Mouse (Mus musculus): Measurements from ENCODE around the gene Os9. TPM values are rescaled to one million over a fixed set of nuclear protein-coding genes. Genes with fewer than 3 reads are reported as not detected.
"Not testable (repeated sequence)": the region's sequence is repeated elsewhere in the genome, so short reads cannot be mapped to it uniquely, and the experiment has no call there.

Gene Os9
- polyA plus RNA-seq, 1 experiment from 2014 or later, result 60.1 TPM

DNA sequence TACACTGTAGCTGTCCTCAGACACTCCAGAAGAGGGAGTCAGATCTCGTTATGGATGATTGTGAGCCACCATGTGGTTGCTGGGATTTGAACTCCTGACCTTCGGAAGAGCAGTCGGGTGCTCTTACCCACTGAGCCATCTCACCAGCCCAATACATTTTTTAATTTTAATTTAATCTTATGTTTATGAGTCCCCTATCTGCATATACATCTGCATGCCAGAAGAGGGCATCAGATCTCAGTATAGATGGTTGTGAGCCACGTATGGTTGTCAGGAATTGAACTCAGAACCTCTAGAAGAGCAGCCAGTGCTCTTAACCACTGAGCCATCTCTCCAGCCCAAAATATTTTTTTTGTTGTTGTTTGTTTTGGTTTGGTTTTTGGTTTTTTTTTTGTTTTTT is 48.7 kb downstream of the Os9 start:
- peaks cover 26% of the 10 kb centered on the region for H3K27me3 ChIP-seq (replicated peaks; ENCODE audit: low read depth, poor library complexity, severe bottlenecking)
- H3K9me3 ChIP-seq; H3K27ac ChIP-seq (replicated peaks); DNase-seq (ENCODE audit: low spot score); H3K4me3 ChIP-seq: not testable (repeated sequence)
- WGBS, result 88% methylated on average over 4 of the region's 4 CpGs
- peaks cover 39% of the 10 kb centered on the region for H3K4me1 ChIP-seq
- H3K36me3 ChIP-seq (replicated peaks), result peaks cover 15% of the 10 kb centered on the region

GRCm38 (mm10) chr10:127071203-127071602 is 49.7 kb downstream of the Os9 start:
- DNase-seq (ENCODE audit: low spot score), result no peak
- Histone ChIP-seq H3K4me3 (peak overlapping the region; percentile 79), H3K27ac (replicated peaks) (0 out of 2 replicates have a peak overlapping the region, but pooled peaks have one; percentile 92), H3K9me3 (no peaks in the 10 kb centered on the region), H3K36me3 (replicated peaks) (peaks cover 26% of the 10 kb centered on the region), H3K27me3 (replicated peaks; ENCODE audit: low read depth, poor library complexity, severe bottlenecking) (peaks cover 15% of the 10 kb centered on the region), H3K4me1 (peaks cover 42% of the 10 kb centered on the region)
- 84% methylated on average over 9 of the region's 9 CpGs for WGBS

GRCm38 (mm10) chr10:127070190-127071121 is 50.5 kb downstream of the Os9 start, which contains the start of gene Tspan31:
Tspan31 (minus strand) TSS chr10:127070264.
- Histone ChIP-seq H3K27me3 (replicated peaks; ENCODE audit: low read depth, poor library complexity, severe bottlenecking) (peaks cover 8% of the 10 kb centered on the region), H3K4me3 (peak within 1 kb of the TSS; percentile 79), H3K9me3 (no peaks in the 10 kb centered on the region), H3K4me1 (peaks cover 43% of the 10 kb centered on the region), H3K27ac (replicated peaks) (peak within 1 kb of the TSS; percentile 92), H3K36me3 (replicated peaks) (peaks cover 34% of the 10 kb centered on the region)
- WGBS, result 3% methylated on average over 36 of the region's 36 CpGs
- peak; percentile 93 for DNase-seq (ENCODE audit: low spot score)

DNA sequence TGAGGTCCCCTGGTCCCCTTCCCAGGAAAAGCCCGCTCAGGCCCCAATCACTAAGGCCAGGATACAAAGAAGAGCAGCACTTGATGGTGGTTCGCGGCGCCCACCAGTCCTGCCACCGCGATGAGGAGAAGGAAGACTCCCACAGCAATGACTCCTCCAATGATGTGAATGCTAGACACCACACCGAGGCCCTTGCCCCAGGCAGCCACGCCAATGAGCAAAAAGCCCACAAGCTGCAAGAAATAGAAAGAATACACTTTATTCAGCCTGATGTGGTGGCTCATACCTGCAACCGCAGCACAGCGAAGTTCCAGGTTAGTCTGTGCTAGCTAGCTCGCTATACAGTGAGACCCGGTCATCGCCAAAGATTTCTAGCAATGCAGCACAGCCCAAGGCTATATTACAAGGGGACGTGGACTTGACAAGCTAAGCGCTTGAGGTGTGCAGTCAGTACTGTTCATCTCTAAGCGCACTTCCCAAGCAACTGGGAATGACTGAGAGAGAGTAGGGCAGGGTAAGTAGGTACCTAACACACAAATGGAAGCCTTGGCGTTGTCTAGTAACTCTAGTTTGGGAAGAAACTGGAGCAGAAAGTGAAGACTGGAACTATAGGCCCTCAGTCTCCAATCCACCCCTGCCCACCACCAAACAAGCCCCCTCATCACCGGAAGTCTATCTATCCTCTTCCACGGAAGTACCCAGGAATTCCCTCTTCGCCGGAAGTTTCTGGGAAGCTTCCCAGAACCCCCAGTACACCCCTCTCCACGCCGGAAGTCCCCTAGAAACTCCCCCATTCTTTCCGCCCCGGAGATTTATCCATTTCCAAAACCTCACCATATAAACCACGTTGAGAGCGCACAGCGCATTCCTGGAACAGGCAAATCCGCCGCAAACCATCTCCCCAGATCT is 51.4 kb downstream of the Os9 start:
- peak overlapping the region; percentile 79 for H3K4me3 ChIP-seq
- peak overlapping the region; percentile 92 for H3K27ac ChIP-seq (replicated peaks)
- H3K36me3 ChIP-seq (replicated peaks), result peaks cover 43% of the 10 kb centered on the region
- peaks cover 46% of the 10 kb centered on the region for H3K4me1 ChIP-seq
- peak; percentile 54 for DNase-seq (ENCODE audit: low spot score)
- no peaks in the 10 kb centered on the region for H3K27me3 ChIP-seq (replicated peaks; ENCODE audit: low read depth, poor library complexity, severe bottlenecking)
- WGBS, result 10% methylated on average over 30 of the region's 30 CpGs
- no peaks in the 10 kb centered on the region for H3K9me3 ChIP-seq

- H3K36me3 ChIP-seq (replicated peaks), result peaks cover 46% of the 10 kb centered on the region
- 83% methylated on average over 9 of the region's 9 CpGs for WGBS
- H3K27me3 ChIP-seq (replicated peaks; ENCODE audit: low read depth, poor library complexity, severe bottlenecking), result no peaks in the 10 kb centered on the region
- H3K27ac ChIP-seq (replicated peaks), result peak overlapping the region; percentile 92; the same call in 1 of the 2 replicates
- H3K4me3 ChIP-seq, result peak overlapping the region; percentile 79
- no peaks in the 10 kb centered on the region for H3K9me3 ChIP-seq
- no peak for DNase-seq (ENCODE audit: low spot score)
- peaks cover 47% of the 10 kb centered on the region for H3K4me1 ChIP-seq
These were observed 52.4 kb downstream of the Os9 start for GRCm38 (mm10) chr10:127068360-127069038.

DNA sequence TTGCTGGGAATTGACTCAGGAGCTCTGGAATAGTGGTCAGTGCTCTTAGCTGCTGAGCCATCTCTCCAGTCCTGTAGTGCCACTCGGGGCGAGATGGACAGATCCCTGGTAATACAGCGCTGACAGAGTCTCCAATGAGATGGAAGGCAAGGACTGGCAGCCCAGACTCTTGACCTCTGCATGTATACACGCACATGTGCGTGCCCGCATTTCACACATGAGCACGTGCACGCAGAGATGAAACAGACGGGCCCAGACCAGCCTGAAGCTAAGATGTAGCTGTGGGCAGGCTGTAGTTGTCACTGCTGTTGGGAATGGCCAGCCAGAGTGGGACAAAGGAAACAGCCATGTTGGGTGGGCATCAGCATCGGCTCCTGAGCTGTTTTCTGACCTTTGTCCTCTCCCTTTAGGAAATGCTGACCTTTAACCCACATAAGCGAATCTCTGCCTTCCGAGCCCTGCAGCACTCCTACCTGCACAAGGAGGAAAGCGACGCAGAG is 54.4 kb downstream of the Os9 start:
- WGBS, result 88% methylated on average over 14 of the region's 14 CpGs
- Histone ChIP-seq H3K36me3 (replicated peaks) (peaks cover 46% of the 10 kb centered on the region), H3K9me3 (no peaks in the 10 kb centered on the region), H3K27me3 (replicated peaks; ENCODE audit: low read depth, poor library complexity, severe bottlenecking) (peaks cover 7% of the 10 kb centered on the region), H3K4me1 (peaks cover 53% of the 10 kb centered on the region), H3K4me3 (peak overlapping the region; percentile 23; the same call in 1 of the 2 replicates), H3K27ac (replicated peaks) (no peak overlapping the region)
- peak; percentile 20 for DNase-seq (ENCODE audit: low spot score)

GRCm38 (mm10) chr10:127065981-127066380 is 55.0 kb downstream of the Os9 start:
- H3K36me3 ChIP-seq (replicated peaks), result peaks cover 46% of the 10 kb centered on the region
- no peak overlapping the region for H3K27ac ChIP-seq (replicated peaks)
- H3K27me3 ChIP-seq (replicated peaks; ENCODE audit: low read depth, poor library complexity, severe bottlenecking), result peaks cover 13% of the 10 kb centered on the region
- DNase-seq (ENCODE audit: low spot score), result no peak
- H3K4me3 ChIP-seq, result peak overlapping the region; percentile 93; the same call in 1 of the 2 replicates
- H3K9me3 ChIP-seq, result no peaks in the 10 kb centered on the region
- WGBS, result 90% methylated on average over 9 of the region's 9 CpGs
- H3K4me1 ChIP-seq, result peaks cover 51% of the 10 kb centered on the region

- Histone ChIP-seq H3K27ac (replicated peaks) (peak overlapping the region; percentile 100), H3K36me3 (replicated peaks) (peaks cover 46% of the 10 kb centered on the region), H3K9me3 (no peaks in the 10 kb centered on the region), H3K27me3 (replicated peaks; ENCODE audit: low read depth, poor library complexity, severe bottlenecking) (peaks cover 31% of the 10 kb centered on the region), H3K4me1 (peaks cover 62% of the 10 kb centered on the region), H3K4me3 (peak overlapping the region; percentile 93)
- WGBS, result 16% methylated on average over 37 of the region's 37 CpGs
- peak; percentile 58 for DNase-seq (ENCODE audit: low spot score)
These were observed 56.7 kb downstream of the Os9 start for GRCm38 (mm10) chr10:127063913-127064870.

GRCm38 (mm10) chr10:127063239-127063872 is 57.6 kb downstream of the Os9 start, which contains the start of gene Cdk4:
Cdk4 (plus strand) TSS chr10:127063534.
- Histone ChIP-seq H3K27ac (replicated peaks) (peak within 1 kb of the TSS; percentile 100), H3K36me3 (replicated peaks) (peaks cover 41% of the 10 kb centered on the region), H3K4me1 (peaks cover 62% of the 10 kb centered on the region), H3K9me3 (no peaks in the 10 kb centered on the region), H3K4me3 (peak within 1 kb of the TSS; percentile 93), H3K27me3 (replicated peaks; ENCODE audit: low read depth, poor library complexity, severe bottlenecking) (peaks cover 39% of the 10 kb centered on the region)
- WGBS, result under 1% methylated on average over 46 of the region's 46 CpGs
- peak; percentile 100 for DNase-seq (ENCODE audit: low spot score)

DNA sequence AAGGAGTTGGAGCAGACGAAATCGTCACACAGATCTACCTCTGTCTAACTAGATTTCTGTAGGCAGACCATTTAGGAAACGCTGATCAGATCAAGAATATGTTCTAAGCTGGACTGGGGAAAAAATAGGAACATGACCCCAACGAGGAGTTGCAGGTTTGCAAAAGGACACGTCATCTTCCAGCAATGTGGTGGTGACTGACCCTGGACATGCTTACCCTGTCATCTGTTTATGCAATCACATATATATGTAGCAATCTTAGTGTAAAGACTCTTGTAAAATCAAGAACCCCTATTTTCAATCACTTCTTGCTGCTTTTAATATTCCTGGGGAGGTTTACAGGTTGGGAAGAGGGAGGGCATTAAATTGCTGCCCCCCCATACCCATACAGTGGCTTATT is 58.4 kb downstream of the Os9 start:
- peak overlapping the region; percentile 100; the same call in 1 of the 2 replicates for H3K27ac ChIP-seq (replicated peaks)
- H3K27me3 ChIP-seq (replicated peaks; ENCODE audit: low read depth, poor library complexity, severe bottlenecking), result peaks cover 47% of the 10 kb centered on the region
- H3K4me1 ChIP-seq, result peaks cover 62% of the 10 kb centered on the region
- WGBS, result 83% methylated on average over 5 of the region's 5 CpGs
- peaks cover 35% of the 10 kb centered on the region for H3K36me3 ChIP-seq (replicated peaks)
- H3K9me3 ChIP-seq, result no peaks in the 10 kb centered on the region
- peak overlapping the region; percentile 93 for H3K4me3 ChIP-seq
- no peak for DNase-seq (ENCODE audit: low spot score)

All from embryonic facial prominence, embryonic 10.5 days (tissue).